Mouse (Mus musculus) olfactory bulb, adult 2 months (tissue): ENCODE measurements around the gene Hist1h2ad.

Experiments used
- CTCF ChIP-seq: fragments of 200-500 bp; IDR thresholded peaks from 2 replicates; pipeline ENCODE4 v1.5.1; 2012; ENCODE audit warnings: low read depth, mild to moderate bottlenecking, low read length, moderate library complexity; ENCODE audit not compliant: insufficient read depth
- POLR2A ChIP-seq: fragments of 200-500 bp; IDR thresholded peaks from 2 replicates; pipeline ENCODE4 v1.6.1; 2012; ENCODE audit warnings: mild to moderate bottlenecking, low read depth, low read length, moderate library complexity; ENCODE audit not compliant: insufficient read depth

DNA sequence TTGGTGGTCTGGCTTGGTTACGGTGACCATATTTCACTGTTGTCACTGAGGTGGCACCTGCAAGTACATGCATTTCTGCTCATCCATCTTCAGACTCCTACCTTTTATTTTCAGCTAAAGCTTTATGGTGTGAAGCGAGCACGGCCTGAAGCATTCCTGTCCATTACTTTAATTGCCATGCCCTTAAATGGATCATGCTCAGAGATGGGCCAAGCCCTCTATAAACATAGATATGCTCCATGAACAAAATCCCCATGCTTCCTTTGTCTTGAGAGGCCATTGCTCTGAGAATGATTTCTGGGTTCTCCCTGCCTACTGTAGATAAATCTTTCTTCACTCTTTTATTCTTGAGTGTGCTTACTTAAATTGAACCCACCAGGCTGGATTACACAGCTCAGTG, 30.3 kb downstream of the Hist1h2ad start:
- TF ChIP-seq POLR2A: no peak
- TF ChIP-seq CTCF: no peak
